Mouse (Mus musculus) heart, postnatal 0 days (tissue): ENCODE results near the gene Fmn2.

ENCODE experiments used
- CTCF ChIP-seq: IDR thresholded peaks from 2 replicates; pipeline ENCODE4 v1.5.1; 2016; ENCODE audit warnings: antibody characterized with exemption, control low read depth, low read depth
- EP300 ChIP-seq: IDR thresholded peaks from 2 replicates; pipeline ENCODE4 v1.6.1; 2016; ENCODE audit warnings: antibody characterized with exemption, low read depth

DNA sequence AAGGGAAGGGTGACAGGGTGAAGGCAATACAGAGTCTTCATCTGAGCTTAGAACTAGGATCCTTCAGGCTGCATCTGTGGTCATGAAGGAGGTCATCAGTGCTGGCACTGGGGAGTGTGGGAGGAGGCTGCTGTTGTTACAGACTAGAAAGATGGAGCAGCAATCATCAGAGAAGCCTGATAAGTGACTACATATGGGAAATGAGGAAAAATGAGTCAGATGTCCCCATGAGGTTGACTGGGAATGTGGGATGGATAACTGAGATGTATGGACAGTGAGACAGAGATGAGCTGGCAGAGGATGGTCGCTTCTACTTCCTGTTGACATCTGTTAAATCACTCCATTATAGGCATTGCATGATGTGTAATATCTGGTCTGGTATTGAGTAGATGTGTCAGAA, 139.3 kb downstream of the Fmn2 start:
- TF ChIP-seq CTCF, result no peak
- TF ChIP-seq EP300, result no peak
